Mouse (Mus musculus) left cerebral cortex, postnatal 10 days (tissue): ENCODE data around the gene Cd177. TPM values are rescaled to one million over a fixed set of nuclear protein-coding genes. Genes with fewer than 3 reads are reported as not detected.
"Not testable (repeated sequence)": the region's sequence is repeated elsewhere in the genome, so short reads cannot be mapped to it uniquely, and the experiment has no call there.

Source experiments
- DNase-seq, 2 experiments: peaks; one replicate each; pipeline ENCODE4 v3.0.0; 2021 to 2022; ENCODE audit warnings: low spot score in 2 of 2, mixed read lengths in 1 of 2; ENCODE audit errors: extremely low spot score in 1 of 2
- intact Hi-C: fragments of 180-260 bp; cut with DNase I; formaldehyde crosslinking; loops from one replicate; pipeline ENCODE4 v1.15.1; 2025
- total RNA-seq, 2 experiments: library from RNA; stranded (reverse); gene quantifications; 2 replicates each; pipeline ENCODE4 v1.2.3; 2021

The Cd177 gene
- total RNA-seq, 2 experiments from 2014 or later, result not detected

DNA sequence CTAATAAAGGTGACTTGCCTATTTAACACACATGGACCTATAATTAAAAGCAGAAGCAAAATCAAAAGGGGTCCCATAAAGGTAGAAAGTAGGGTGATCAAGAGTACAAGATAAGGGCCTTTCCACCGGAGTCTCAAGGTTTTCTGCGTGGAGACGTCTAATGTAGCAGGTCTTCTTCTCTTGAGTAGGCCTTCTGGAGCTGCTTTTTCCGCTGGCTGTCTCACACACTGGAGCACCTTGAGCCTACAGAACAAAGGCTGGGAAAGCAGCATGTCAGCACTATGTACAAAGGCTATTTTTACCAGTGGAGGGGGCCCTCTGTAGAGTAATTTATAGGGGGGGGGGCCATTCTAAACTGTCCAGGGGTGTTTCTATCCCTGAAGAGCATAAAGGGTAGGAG lies 62.2 kb downstream of the Cd177 start:
- intact Hi-C loops, DNase-seq: not testable (repeated sequence)

Other genes starting within 250 kb of the Cd177 start
- gene AC161166.1, start 247.9 kb downstream of the Cd177 start, total RNA-seq, result not detected
- gene Irgq, start 229.6 kb downstream of the Cd177 start, total RNA-seq, result 100 to 1,000 TPM; 105 to 110 TPM
- not detected for gene Pinlyp, start 214.2 kb downstream of the Cd177 start, total RNA-seq
- gene Xrcc1, start 214.0 kb downstream of the Cd177 start, total RNA-seq, result 10 to 100 TPM; 32.5 to 41.2 TPM
- 10 to 100 TPM; 11.9 to 13.0 TPM for gene Ethe1, start 172.8 kb downstream of the Cd177 start, total RNA-seq
- gene Zfp575, start 172.7 kb downstream of the Cd177 start, total RNA-seq, result 1 to 10 TPM; 7.7 to 8.3 TPM
- under 1 TPM; 0.41 to 0.54 TPM for gene Phldb3, start 149.5 kb downstream of the Cd177 start, total RNA-seq
- under 1 TPM; 0.47 to 0.57 TPM for gene Lypd3, start 123.8 kb downstream of the Cd177 start, total RNA-seq
- gene Tex101, start 83.6 kb downstream of the Cd177 start, total RNA-seq, result not detected
- not detected for gene BC049730, start 51.1 kb downstream of the Cd177 start, total RNA-seq
- gene Gm4763, start 33.4 kb downstream of the Cd177 start, total RNA-seq, result not detected
- under 1 TPM in 1 of 2 experiments, not detected in 1; 0.41 TPM for gene Ceacam10, start 16.9 kb upstream of the Cd177 start, total RNA-seq
- gene Gm9844, start 101.9 kb upstream of the Cd177 start, total RNA-seq, result 1 to 10 TPM in 1 of 2 experiments, not detected in 1; 3.8 TPM
- gene Lypd4, start 109.6 kb upstream of the Cd177 start, total RNA-seq, result not detected
- gene Dmrtc2, start 109.7 kb upstream of the Cd177 start, total RNA-seq, result not detected
- gene Rps19, start 124.1 kb upstream of the Cd177 start, total RNA-seq, result 100 to 1,000 TPM; 577 to 615 TPM
- gene Cd79a, start 137.1 kb upstream of the Cd177 start, total RNA-seq, result under 1 TPM; 0.30 TPM
- gene Arhgef1, start 142.6 kb upstream of the Cd177 start, total RNA-seq, result 10 to 100 TPM; 88.1 to 89.2 TPM
- not detected for gene Gm4881, start 184.2 kb upstream of the Cd177 start, total RNA-seq
- gene Rabac1, start 212.4 kb upstream of the Cd177 start, total RNA-seq, result 100 to 1,000 TPM; 293 to 300 TPM
- gene Atp1a3, start 245.6 kb upstream of the Cd177 start, total RNA-seq, result 1,000 to 10,000 TPM; 2,078 to 2,206 TPM